Mouse (Mus musculus) right cerebral cortex, adult 2 months (tissue): ENCODE data around the gene Ofcc1.

Experiments
- DNase-seq, 2 experiments: peaks; one replicate each; pipeline ENCODE4 v3.0.0; 2021 to 2022; ENCODE audit warnings: low spot score in 2 of 2

Ofcc1 gene

DNA sequence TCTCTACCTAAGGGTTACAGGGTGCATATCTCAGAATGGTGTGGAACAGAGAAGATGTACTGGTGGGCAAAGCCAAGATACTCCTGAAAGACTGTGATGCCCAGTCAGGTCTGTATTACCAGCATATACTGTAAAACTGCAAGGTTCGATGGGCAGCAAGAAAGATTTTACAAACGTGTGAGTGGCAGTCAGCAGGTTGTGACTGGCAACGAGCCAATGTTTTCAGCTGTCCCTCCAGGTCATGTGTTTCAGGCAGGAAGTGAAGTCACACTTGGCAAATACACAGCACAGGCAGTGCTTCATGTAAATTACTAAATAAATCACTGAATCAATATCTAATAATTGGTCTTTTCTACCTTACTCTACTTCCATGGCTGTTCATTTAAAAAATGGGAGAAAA, at the start of gene Ofcc1:
Ofcc1 (minus strand) TSS at position 163 of the 400 bp plus-strand sequence.
- DNase-seq: no peak

DNA sequence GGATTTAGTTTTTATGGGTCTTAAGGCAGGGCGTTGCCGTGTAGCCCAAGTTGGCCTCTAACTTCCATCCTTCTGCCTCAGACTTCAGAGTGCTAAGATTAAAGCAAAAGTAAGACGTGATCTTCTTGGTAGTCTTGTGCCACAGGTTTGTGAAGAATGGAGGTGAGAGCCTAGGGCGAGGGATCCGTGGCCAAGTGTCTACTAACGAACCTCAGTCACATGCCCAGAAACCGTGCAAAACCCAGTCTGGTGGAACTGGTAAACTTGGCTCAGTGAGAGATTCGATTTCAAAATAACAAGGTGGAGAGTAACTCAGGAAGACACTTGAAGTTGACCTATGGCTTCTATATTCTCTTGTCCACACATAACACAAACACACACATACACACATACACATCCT, 28.9 kb upstream of the Ofcc1 start:
- DNase-seq: no peak

DNA sequence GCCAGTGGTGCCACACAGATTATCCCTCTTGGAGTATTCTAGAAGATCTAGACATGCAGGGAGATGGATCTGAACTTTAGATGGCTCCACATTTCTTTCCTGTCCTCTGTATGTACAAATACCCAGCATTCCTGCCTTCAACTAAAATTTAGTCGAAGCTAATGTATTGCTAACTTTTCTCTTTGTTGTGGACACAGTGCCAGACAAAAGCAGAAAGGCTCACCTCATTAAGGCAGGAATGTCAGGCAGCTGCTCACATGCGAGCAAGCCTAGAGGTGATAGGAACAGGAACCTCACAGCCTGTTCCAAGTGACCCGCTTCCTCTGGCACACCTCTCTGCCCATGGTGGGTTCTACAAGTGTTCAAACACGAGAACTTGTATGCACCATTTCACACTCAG, 26.2 kb upstream of the Ofcc1 start:
- DNase-seq: no peak

DNA sequence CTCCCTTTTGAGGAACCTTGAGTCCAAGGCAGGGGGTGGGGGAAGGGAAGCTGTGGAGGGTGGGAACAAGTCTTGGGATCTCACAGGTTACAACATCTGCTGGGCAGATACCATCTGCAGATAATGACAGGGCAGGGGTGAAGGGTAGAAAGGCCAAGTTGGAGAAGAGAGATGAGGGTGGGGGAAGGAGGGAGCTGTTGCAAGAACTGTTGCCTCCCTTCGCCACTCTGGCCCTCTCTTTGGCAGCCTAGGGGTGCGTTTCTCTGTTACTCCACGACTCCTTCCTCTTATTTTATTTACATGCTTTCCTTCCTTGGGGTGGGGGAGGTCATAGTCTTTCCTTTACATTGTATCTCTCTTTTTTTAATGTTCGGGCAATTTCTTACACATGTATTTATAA, 23.7 kb upstream of the Ofcc1 start:
- DNase-seq: no peak

DNA sequence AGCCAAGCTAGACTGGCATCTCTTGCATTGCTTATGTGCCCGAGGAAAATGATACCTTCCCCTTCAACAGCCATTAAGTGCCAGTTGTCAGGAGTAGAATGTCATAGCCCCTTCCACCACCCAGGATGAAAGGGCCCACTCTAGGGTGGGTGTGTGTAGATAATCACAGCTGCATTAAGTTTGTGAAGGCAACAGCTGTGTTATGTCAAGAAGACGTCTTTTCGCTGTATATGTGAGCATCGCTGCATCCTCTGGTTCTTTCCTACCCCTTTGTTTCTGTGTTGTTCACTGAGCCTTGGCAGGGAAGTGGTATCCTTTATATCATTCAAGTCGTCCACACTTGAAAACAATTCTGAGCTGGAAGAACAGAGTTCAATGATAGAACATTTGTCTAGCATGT, 15.5 kb upstream of the Ofcc1 start:
- DNase-seq: no peak

DNA sequence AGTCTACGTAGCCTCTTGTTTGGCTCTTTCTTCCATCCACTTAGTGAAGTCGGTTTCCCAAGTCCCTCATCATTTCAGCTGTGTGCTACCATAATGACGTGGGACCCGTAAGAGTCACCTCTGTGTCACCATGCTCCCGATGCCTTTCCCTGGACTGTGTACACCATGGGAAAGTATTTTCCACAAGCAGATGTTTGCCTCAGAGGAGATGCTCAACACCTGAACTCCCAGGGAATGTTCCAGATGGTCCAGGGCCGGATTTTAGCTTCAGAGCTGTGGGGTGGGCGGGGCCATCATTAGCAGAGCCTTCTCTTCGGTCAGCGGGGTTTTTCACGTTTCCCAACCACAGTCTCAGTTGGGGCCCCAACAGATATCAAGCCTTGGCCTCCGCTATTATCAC, 5.5 kb upstream of the Ofcc1 start:
- no peak for DNase-seq

DNA sequence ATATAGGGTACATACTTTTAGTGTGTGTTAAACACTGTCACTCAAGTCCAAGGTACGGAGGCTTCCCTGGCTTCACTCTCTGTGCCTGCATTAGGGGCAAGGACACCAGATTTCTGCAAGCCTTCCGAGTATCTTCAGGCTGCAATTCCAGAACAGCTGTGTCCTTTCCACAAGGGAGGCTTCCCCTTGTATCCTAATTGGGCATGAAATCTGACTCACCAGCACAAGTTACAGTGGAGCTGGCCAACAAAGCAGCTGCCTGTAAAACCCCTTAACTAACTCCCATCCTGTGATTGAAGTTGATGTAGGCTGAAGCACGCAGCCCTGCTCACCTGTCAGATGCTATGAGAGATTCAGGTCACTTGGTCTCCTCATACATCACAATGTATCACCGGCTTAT, 3.6 kb upstream of the Ofcc1 start:
- no peak for DNase-seq

DNA sequence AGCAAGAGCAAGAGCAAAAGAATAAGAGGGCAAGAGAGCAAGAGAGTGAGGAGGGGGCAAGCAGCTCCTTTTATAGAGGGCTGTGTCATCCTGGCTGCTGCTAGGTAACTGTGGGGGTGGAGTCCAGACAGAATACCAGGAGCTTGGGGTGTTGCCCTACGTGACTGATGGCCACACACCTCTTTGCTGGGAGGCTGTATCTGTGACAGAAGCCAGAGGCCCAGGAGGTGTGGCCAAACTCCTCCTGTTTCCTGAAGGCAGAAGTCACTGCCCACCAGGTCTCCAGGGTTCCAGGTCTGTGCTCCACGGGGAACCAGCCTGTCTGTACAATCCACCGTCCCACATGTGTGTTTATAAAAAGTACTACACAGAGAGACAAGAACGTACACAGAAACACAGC, 558 bp downstream of the Ofcc1 start:
- no peak for DNase-seq

DNA sequence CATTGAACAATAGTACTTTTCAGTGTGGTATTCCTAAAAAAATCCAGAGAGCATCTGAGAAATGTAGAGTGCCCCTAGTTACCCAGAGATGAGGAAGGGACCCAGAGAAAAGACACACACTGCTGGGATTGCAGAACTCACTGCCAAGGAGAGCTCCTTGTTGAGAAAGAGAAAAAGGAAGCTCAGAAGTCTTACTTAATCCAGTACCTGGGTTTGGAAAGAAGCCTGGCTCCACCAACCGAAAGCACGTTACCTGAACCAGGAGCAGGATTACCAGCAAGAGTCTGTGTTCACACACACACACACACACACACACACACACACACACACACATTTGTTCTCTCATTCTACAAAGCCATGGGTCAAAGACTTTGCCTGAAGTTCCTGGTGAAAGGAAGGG, 14.2 kb downstream of the Ofcc1 start:
- DNase-seq: no peak

DNA sequence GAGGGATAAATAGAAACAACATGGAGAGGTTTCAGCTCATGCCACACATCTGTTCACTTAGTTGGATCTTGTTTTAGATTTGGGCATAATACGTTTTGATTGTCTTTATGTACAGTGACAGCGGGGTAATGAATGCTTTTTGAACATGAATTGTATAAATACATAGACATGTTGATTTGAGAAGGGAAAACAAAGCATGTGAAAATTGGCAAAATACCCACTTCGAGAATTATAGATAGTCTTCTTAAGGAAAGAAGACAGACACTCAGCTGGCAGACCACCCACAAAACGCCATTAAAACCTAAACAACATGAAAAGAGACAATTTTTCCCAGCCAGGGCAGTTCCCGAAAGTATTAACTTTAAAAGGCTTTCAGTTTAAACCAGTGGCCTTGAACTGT, 37.9 kb downstream of the Ofcc1 start:
- no peak for DNase-seq

DNA sequence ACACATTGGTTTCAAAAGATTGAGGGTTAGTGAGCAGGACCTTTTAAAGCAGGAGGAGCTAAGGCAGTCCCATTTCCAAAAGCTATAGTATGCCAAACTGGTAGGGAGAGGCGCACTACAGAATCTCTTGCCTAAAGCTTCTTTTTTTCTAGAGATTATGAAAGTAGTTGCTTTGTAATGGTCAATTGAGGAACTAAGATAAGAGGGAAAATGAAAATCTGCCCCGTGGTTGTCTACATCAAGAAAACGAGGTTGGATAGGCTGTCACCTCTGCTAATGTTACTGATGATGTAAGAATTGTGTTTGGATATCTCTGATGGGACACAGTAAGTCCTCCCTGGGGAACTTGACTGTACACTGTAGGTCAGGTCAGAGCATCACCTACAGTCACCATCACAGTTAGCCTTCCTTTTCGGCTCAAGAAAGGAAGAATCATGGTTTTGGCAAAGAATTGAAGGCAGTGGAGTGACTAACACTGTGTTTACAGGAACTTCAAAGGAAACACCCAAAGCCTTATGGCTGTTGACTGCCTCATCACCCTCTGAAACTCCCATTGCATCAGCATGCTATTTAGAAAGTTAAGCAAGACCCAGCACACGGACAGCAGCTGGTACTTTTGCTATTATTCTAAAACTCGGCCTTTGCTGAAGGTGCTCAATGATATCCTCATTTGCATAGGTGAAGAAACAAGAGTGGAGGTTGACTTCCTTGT, 40.3 kb downstream of the Ofcc1 start:
- DNase-seq: no peak

DNA sequence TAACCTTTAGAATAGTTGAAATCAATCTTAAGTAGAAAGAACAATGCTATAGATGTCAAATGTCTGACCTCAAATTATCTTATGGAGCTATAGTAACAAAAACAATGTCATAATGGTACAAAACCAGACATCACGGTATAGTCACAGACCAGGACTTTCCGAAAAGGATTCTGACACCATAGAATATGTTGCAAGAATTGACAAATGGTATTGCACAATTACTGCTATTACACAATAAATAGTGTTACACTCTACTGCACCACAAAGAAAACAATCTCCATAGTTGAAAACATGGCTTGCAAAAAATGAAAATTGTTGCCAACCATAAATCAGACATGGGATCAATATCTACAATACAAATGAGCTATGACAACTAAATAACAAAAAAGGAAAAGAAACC, 43.5 kb downstream of the Ofcc1 start:
- no peak for DNase-seq

DNA sequence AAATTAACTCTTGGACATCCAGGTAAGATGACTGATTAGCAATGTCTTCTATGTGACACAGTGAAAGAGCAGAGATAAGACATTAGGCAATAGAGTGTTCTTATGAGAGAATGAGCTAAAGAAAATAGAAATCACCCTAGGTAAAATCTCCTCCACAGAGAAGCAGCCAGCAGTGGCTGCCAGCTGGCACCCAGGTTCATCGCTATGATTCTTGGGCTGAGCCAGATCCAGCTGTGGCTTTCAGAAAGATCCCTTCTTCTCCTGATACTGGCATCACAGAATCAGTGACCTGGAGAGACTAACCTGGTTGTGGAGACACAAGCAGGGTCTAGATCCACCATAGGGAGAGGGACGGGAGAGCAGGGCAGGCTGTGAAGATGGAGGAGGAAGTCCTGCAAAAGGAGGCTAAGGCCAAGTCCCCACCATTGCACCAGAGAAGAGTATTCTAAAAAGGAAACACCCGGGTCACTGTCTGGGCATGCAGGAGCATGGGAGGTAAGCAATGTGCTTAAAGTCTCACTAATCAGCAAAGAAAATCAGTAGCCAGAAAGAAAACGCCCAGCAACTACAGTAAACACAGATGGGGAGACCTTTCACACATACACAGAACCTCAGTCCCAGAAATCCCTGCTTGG, 46.0 kb downstream of the Ofcc1 start:
- no peak for DNase-seq

DNA sequence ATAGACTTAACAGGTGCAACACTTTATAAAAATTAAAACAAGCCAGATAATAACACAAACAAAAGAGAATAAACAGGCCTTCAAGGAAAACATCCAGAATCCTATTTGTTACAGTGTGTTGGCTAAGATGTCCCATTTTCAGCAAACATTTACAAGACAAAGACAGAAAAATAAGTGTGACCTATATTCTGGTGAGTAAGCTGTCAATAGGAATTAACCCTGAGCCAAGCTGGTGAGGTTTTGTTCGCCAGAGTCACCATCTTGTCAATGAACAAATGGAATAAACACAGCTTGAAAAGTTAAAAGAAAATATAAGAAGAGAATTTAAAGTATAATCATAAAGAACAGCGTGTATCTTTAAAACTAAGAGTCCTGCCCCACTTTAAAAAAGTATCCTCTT, 68.4 kb downstream of the Ofcc1 start:
- no peak for DNase-seq

DNA sequence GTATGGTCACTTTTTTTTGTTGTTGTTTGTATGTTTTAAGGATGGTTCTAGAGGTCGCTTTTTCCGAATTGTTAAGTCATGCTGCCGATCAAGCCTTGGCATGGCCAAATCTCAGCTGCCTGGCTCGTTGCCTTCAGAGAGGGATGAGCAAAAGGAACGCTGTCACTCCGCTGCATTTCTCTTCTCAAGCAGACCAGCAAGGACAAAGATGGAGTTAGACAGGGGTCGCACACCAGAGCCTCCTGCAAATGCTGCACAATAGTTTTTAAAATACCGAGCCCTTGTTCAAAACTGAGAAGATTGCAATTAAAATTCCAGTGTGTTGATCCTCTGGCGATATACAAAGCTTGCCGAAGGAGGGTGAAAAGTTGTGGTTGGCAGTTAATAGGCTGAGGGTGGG, 70.4 kb downstream of the Ofcc1 start:
- DNase-seq: no peak

DNA sequence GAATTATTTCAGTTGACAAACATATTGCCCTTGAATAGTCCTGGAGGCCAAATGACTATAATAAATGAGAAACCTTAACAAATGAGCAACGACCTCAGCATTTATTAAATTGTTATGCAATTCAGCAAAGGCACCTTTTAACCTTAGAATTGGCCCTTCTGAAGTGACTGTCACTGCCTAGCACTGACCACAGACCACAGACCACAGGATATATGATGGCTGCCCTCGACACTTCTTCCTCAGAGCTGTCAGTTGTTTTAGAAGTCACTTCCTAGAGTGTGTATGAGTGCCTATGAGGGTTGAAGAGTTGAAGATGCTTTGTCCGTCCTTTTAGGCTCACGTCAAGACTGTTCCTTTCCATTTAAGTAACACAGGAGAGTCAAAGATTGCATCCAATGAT, 72.6 kb downstream of the Ofcc1 start:
- DNase-seq: no peak

DNA sequence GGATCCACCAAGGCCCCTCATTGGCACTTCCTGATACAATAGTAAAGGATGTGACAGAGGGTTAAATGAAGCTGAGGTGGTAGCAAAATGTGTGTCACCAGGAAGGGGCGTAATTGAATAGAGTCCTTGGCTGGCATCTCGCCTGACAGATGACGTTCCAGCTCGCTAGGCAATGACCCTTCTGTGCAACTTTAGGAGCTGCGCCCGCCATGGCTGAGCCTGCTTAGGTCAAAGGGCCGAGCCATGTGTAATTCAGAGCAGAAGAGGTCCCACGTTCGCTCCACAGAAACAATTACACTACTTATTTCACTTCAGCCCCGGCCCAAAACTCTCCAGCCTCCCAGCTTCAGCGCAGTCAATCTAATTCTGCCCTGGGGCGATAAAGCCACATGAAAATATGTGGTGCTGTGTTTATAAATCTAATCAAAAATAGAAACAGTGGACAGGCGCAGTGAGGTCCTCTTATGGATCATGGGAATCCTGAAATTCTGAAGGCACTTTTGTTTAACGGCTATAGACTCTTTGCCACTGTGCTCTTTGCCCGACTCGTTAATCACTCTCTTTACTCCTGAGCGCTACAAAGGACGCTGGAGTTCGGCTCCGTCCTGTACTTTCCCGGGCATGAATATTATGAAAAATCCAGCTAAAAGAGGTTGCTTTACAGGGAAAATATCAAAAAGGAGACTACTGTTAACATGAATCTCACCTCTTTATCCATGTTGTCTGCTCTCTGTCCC, 73.8 kb downstream of the Ofcc1 start:
- DNase-seq: no peak

DNA sequence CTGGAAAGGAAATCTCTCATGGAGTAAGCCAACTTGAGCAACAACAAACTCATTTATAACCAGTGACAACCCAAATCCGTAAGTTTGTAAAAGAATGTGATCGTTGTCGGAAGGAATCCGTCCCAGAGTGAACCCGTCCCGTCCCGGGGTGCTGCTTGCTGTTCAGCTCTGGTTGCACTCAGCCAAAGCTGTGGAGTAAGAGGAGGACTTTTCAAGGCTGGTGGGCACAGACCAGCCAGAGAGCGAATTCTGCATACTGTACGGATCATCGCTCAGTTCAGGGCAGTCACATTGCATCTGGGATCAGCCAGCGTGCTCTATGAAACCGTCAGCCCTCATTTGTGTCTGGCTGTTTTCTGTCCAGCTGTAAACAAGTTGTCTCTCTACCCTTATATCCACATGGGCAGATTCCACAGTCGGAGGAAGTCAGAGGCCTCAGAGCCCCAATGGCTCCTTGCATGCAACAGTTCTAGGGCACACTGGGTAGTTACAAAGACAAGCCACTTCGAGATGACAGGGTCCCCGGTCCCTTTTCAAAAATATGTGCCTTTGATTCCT, 75.9 kb downstream of the Ofcc1 start:
- DNase-seq: no peak

DNA sequence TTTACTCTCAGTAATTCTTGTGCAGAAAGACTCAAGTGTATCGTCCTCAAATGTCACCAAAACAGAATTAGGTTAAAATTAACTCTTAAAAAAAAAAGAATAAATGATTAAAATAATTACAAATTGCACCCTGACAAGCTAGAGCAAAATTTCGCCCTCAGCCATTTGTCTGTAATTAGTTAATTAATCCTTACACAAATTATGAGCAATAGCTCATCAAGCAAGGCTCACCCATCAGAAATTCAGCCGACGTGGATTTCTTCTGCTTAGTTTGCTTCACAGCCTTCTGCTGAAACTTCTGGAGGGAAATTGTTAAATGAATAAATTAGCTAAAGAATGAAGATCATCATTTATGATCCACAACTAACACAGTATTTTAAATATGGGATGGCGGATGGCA, 80.6 kb downstream of the Ofcc1 start:
- no peak for DNase-seq

DNA sequence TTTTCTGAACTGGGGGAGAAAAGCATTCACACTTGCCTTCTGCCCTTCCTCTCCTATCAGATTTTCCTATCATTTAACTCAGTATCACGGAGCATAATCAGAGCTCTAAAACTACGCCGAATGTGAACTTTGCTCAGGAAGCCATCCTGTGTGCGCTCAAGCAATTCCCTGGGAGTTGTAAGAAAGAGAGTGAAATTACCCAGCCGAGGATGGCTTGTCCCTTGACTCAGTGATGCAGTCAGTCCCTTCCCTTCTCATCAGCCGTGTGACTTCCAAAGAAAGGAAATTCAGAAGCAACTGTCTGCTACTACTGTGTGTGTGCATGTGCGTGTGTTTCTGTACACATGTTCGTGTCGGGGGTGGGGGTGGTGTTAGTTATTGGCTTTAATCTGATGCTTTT, 93.7 kb downstream of the Ofcc1 start:
- no peak for DNase-seq

DNA sequence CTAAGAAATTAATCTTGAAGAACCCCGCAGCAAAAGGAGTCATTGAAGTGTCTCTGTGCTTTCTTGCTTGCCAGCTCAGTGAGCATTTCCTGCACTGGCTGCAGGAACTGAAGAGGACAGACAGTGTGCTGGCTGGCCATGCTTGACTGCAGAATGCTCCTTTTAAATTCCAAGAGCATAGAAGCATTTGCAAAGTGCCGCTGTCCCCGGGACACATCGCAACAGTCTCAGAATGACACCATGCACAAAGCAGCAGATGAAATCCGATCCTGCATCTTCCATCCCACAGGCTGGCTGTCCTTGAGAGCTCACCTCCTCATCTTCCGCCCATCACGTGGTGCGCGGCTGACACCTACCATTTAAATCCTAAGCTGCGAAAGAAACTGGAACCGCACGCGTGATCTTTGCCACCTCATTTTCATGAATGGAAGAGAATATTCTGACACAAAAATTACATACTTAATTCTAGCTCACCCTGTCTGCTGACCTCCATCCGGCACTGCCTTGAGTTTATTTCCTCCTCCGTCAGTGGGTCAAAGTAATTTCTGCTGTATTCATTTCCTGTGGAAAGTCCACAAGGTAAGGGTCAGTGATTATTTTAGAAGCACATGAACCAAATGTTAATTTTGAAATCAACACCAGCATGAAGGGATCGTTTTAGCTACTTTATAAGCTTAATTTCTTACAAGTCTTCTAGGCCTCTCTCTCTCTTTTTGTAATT, 98.0 kb downstream of the Ofcc1 start:
- no peak for DNase-seq

DNA sequence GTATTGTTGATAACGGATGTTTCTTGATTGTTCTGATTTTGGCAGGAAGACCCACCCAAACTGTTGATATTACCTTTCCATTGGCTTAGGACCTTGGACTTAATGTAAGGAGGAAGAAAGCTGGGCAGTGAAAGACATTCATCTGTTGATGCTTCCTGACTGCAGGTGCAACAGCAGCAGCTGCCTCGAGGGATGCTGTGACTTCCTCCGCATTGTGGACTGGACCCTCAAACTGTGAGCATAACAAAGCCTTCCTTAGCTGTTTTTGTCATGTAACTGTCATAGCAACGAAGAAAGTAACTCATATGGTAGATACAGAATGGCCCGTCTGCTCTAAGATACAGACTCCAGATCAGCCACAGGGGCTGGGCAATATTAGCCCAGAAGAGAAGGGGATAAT, 102.5 kb downstream of the Ofcc1 start:
- no peak for DNase-seq
